Mouse (Mus musculus) central nervous system, embryonic 18 days (tissue): ENCODE measurements around the gene Esp22. TPM values are rescaled to one million over a fixed set of nuclear protein-coding genes. Genes with fewer than 3 reads are reported as not detected.

Experiments
- polyA plus RNA-seq: library from polyadenylated mRNA; depleted of rRNA; stranded (reverse); fragments of >200 nt; gene quantifications from 2 replicates; pipeline ENCODE4 v1.2.3, GENCODE M21; 2012; rRNA removed

Esp22 gene
- not detected in 2 replicates for polyA plus RNA-seq

DNA sequence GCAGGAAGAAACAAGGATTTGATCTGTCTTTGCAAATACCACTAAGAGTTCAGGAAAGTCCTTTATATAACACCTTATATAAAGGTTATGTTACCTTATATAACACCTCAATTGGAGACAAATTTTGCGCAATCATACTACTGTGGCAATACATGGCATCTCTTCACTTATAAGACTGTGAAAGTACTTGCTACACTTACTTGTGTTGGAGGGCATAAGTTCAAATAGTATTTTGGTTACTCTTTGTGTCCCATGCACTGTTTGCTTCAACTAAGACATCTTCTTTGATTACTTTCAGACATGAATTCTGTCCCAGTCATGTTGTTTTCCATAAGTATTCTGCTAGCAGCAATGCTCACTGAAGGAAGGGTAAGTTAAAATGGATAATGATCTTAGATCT lies at the start of gene Esp22:
Esp22 (plus strand) TSS at position 301 of the 400 bp plus-strand sequence.

GRCm38 (mm10) chr17:39076937-39077336 lies 18.2 kb upstream of the Esp22 start, which contains the start of gene Esp23:
Esp23 (minus strand) TSS chr17:39077037.

Other genes with a start within 250 kb of the Esp22 start
- gene Esp24, start 58.6 kb upstream of the Esp22 start, polyA plus RNA-seq: not detected in 2 replicates
- not detected in 2 replicates for gene Gm21903, start 52.0 kb upstream of the Esp22 start, polyA plus RNA-seq
- gene Esp23, start 18.3 kb upstream of the Esp22 start, polyA plus RNA-seq: not detected in 2 replicates